Mouse (Mus musculus) brown adipose tissue, adult 24 weeks (tissue): Measurements from ENCODE around the gene Cux2. TPM values are rescaled to one million over a fixed set of nuclear protein-coding genes. Genes with fewer than 3 reads are reported as not detected.
A peak's percentile ranks its signal among the peaks of the same experiment; 100 is the strongest.

ENCODE experiments used
- H3K27ac ChIP-seq: fragments of 200-500 bp; replicated peaks from 2 replicates; pipeline ENCODE4 v1.5.1; 2012; ENCODE audit warnings: low read depth, mild to moderate bottlenecking, low read length
- H3K4me1 ChIP-seq: fragments of 200-500 bp; 2 replicates; pipeline ENCODE4 v1.6.1; 2012; ENCODE audit warnings: low read length, mixed read lengths; ENCODE audit not compliant: control insufficient read depth, insufficient read depth, insufficient read length
- H3K4me3 ChIP-seq: fragments of 200-500 bp; 2 replicates; pipeline ENCODE4 v1.5.1; 2012; ENCODE audit warnings: low read depth, mild to moderate bottlenecking, low read length, moderate library complexity; ENCODE audit not compliant: insufficient read depth
- polyA plus RNA-seq: library from polyadenylated mRNA; stranded (reverse); fragments of >200 nt; gene quantifications from 2 replicates; pipeline ENCODE4 v1.2.4, GENCODE M21; 2012; ENCODE audit not compliant: missing spikeins, insufficient read depth, insufficient read length

The Cux2 gene
- polyA plus RNA-seq, 1 experiment, result not detected

DNA sequence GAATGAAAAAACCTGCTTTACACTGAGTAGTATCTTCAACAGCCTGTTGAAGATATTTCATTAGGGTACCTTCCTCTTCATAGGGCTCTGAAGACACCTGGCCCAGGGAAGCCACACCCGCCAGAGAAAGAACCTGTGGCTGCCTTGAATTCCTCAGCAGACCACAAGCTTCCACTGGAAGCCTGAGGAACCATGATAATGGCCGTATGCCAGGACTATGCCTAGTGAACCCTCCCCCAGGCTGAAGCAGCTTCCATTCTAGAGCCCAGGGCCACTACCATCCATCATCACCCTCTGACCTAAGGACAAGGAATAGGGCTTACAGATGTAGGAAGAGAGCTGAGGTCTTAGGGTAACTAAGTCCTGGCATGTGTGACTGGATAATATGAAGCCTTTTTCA, 229.7 kb downstream of the Cux2 start:
- Histone ChIP-seq H3K4me1 (peaks cover 36% of the 10 kb centered on the region), H3K27ac (0 out of 2 replicates have a peak overlapping the region, but pooled peaks have one; percentile 11), H3K4me3 (no peak overlapping the region)

DNA sequence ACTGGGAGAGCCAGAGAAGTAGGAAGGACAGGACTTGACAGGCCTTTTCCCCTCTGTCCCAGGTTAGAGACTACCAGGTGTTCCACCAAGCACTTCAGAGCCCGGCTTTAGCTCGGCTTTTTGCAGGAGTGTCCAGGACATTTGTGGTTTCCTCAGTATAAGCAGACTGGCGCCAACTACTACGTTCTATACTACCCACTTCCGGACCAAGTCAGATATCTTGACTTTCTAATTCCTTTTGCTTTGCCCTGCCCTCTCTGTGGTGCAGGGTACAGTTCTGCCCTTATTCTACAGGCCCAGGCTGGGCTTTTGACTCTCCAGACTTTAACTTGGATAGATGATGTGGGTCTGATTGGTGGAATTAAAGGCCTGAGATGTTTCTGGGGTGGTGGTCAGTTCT, 230.3 kb downstream of the Cux2 start:
- H3K27ac ChIP-seq, result 0 out of 2 replicates have a peak overlapping the region, but pooled peaks have one; percentile 11

DNA sequence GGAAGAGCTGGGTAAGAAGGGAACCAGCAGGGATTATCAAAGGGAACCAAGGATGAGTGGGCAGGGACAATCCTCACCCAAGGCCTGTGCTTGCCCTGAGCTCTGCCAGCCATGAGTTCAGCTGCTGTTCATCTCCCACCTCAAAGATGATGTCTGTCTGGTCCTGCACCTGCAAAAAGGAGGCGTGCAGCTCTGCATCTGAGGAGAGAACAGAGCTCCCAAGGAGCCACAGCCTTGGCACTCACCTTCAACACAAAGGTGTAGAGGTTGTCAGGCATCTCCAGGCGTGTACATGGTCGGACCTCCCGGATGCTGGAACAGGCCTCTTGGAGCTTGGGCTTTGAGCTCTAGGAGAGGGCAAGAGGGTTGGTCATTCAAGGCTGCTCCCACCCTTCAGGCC, 231.0 kb downstream of the Cux2 start:
- Histone ChIP-seq H3K4me1 (peaks cover 25% of the 10 kb centered on the region), H3K4me3 (no peak overlapping the region), H3K27ac (no peak overlapping the region)

More for the DNA sequence above, 230.3 kb downstream of the Cux2 start:
- Histone ChIP-seq H3K4me3 (no peak overlapping the region), H3K4me1 (peaks cover 32% of the 10 kb centered on the region)

- Histone ChIP-seq H3K4me3 (no peak overlapping the region), H3K4me1 (peaks cover 21% of the 10 kb centered on the region), H3K27ac (no peak overlapping the region)
These were observed 231.5 kb downstream of the Cux2 start for GRCm38 (mm10) chr5:121818401-121818800.

DNA sequence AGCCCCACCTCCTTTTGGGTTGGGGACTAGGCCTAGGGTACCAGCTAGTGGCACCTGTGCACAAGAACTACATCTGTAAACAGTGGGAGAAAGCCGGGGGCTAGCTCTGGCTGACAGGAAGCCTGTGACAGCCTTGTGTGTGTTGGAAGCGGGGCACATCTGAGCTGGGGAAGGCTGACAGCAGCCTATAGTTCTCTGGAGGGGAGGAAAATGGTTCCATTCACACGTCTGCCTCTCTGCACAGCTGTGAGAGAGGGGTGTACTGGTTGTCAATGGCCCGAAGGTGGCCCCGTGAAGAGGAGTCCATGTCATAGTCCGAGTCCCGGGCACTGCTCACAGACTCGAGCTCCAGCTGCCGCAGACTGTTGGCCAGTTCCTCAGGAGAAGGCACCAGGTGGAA, 232.4 kb downstream of the Cux2 start:
- no peak overlapping the region for H3K4me3 ChIP-seq
- no peak overlapping the region for H3K27ac ChIP-seq
- H3K4me1 ChIP-seq, result peaks cover 12% of the 10 kb centered on the region

DNA sequence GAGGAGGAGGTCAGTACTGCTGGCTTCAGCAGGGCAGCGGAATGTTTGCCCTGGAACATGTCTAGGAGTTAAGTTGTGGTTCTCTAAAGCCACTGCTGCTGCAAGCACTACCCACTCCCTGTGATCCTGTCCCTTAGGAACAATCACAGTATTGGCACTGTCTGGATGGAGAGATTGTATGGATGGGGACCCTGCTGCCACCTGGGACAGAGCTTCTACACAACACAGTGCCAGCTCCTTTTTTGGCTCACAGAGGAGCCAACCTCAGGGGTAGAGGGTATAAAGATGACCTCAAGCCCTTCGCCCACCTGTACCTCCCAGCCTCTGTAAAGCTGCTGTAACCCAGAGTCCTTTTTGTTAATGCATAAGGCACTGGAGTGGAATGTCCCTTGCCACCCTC, 233.3 kb downstream of the Cux2 start:
- Histone ChIP-seq H3K4me3 (no peak overlapping the region), H3K4me1 (peaks cover 18% of the 10 kb centered on the region), H3K27ac (no peak overlapping the region)

DNA sequence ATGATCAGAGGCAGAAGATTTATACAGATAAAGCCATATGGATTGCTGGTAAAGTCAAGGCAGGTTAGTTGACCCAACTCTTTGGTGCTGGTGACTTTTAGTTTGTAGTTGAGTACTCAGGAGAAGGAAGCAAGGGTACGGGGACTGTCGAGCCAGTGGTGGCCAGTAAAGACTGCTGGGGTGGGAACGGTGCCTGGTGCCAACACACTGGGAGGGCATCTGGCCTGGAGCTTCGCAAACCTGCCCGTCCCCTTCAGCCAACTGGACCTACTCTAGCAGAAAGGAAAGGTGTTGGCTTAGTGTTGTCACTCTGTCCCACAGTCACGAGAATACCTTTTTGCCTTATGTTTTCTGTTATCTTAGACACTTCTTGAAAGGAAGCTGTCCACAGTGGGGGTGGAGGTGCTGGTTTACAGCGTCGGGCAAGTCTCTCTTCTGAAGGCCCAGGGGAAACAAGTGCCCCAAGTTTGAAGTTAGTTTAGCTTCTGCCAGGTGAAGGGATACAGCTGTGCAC, 234.0 kb downstream of the Cux2 start:
- H3K4me1 ChIP-seq, result peaks cover 21% of the 10 kb centered on the region
- H3K4me3 ChIP-seq, result no peak overlapping the region
- H3K27ac ChIP-seq, result no peak overlapping the region

GRCm38 (mm10) chr5:121815067-121815466, 234.8 kb downstream of the Cux2 start:
- no peak overlapping the region for H3K27ac ChIP-seq
- peaks cover 15% of the 10 kb centered on the region for H3K4me1 ChIP-seq
- no peak overlapping the region for H3K4me3 ChIP-seq

DNA sequence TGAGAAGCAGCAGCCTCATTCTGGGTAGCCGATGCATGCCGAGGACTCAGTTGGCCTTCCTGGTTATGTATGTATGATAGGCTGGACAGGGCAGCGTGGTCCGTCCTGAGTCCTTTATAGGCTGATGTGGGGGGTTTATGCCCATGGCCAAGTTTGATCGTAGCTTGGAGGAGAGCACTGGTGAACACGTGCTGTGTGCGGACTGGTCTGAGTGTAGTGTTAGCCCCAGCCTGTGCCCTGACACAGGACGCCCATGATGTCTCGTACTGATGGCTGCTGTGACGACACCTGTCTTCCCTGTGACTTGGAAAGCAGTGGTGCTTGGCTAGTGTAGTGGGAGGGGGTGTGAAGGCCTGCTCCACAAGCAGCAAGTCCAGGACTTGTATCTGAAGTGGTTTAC, 236.2 kb downstream of the Cux2 start:
- H3K4me1 ChIP-seq, result peaks cover 17% of the 10 kb centered on the region
- H3K4me3 ChIP-seq, result no peak overlapping the region
- H3K27ac ChIP-seq, result no peak overlapping the region

- Histone ChIP-seq H3K27ac (no peak overlapping the region), H3K4me1 (peaks cover 17% of the 10 kb centered on the region), H3K4me3 (no peak overlapping the region)
These were observed 237.2 kb downstream of the Cux2 start for GRCm38 (mm10) chr5:121812526-121813243.

DNA sequence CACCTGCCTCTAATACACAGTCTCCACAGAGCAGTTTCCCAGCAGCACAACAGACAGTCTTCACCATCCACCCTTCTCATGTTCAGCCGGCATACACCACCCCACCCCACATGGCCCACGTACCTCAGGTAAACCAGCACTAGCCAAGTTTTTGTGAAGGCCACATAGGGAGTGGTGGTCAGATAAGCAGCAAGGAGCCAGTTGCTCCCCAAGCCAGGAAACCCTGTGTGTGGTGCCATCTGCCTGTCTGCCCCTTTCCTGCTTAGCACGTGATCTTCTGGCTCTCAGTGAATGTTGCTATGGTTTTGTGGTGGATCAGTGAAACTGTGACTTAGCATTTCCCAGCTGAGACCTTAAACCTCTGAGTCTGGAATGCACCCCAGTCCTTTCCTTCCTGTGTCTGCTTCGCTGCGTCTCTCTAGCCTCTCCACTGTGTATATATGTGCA, 238.4 kb downstream of the Cux2 start:
- H3K27ac ChIP-seq, result no peak overlapping the region

GRCm38 (mm10) chr5:121810331-121811151, 239.4 kb downstream of the Cux2 start:
- H3K4me1 ChIP-seq, result peaks cover 17% of the 10 kb centered on the region
- no peak overlapping the region for H3K4me3 ChIP-seq
- H3K27ac ChIP-seq, result no peak overlapping the region

More for the DNA sequence above, 238.4 kb downstream of the Cux2 start:
- H3K4me1 ChIP-seq, result peaks cover 17% of the 10 kb centered on the region
- H3K4me3 ChIP-seq, result no peak overlapping the region

DNA sequence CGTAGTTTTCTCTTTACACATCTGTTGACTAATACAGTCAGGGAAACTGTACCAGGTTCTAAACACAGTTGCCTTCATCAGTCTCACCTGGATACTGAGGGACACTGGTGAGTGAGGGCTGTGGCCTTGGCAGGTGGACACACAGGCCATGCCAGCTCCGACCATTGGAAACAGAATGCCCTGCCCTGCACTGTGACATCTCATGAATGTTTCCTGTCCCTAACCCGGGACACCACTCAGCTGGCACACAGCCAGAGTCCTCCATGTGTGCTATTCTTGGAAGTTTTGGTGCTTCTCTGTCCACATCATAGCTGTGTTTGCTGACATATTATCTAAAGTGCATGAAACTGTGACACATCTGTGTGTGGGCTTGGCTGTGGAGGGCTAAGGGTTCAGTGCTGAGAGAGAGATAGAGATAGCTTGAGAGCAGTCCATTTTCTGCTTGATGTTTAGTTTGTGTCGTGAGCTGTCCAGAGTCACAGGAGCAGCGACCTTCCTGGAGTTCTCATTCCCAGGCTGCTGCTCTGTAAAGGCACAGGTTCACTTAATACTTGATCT, 240.2 kb downstream of the Cux2 start:
- Histone ChIP-seq H3K4me3 (no peak overlapping the region), H3K4me1 (peaks cover 17% of the 10 kb centered on the region), H3K27ac (no peak overlapping the region)

DNA sequence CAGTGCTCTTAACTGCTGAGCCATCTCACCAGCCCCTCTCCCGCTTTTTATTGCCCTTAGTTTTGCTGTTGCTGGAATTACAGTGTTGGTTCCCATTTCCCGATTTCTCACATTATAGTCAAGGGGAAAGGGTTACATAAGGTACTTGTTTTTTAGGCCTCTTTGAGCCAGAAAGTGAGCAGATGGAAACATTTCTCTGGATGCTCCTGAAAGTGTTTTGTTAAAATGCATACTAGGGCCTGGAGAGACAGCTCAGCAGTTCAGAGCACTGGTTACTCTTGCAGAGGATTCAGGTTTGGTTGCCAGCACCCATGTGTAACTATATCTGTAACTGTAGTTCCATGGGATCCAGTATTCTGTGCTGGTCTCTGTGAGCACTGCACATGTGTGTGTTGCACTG, 241.7 kb downstream of the Cux2 start:
- no peak overlapping the region for H3K27ac ChIP-seq
- H3K4me1 ChIP-seq, result peaks cover 17% of the 10 kb centered on the region
- no peak overlapping the region for H3K4me3 ChIP-seq

- Histone ChIP-seq H3K4me3 (no peak overlapping the region), H3K4me1 (peaks cover 17% of the 10 kb centered on the region), H3K27ac (no peak overlapping the region)
These were observed 242.7 kb downstream of the Cux2 start for GRCm38 (mm10) chr5:121807186-121807585.
